In genomic region chr6:4740511-4740910, GRCm38 (mm10) we compare ENCODE assay signal across 10 mouse cellular contexts. TPM values are rescaled to one million over a fixed set of nuclear protein-coding genes. Genes with fewer than 3 reads are reported as not detected.
DNase-seq lines count a peak whose midpoint lies in the region; ATAC-seq and TF ChIP-seq lines count a peak whose summit lies in the region.
"Had no signal": no experiment of that assay in that cellular context is flagged by ENCODE, and none has a peak within 500 bp of the region (broad histone marks: within the 10 kb centered on the region; RNA-seq: fewer than 3 reads in every experiment).

No protein-coding gene starts in this region.

- H3K27me3 ChIP-seq in kidney, postnatal 0 days (ENCODE audit: insufficient read depth, low read length), result no peaks in the 10 kb centered on the region
- 0 out of 2 replicates have a peak, but pooled peaks cover 5% of the 10 kb centered on the region for H3K27me3 ChIP-seq in kidney, embryonic 15.5 days
- no peaks in the 10 kb centered on the region for H3K27me3 ChIP-seq in cerebellum, adult 2 months (ENCODE audit: control insufficient read depth, insufficient read depth, low read length)
- H3K27me3 ChIP-seq in hindbrain, embryonic 16.5 days (replicated peaks; ENCODE audit: control insufficient read depth, insufficient read depth, low read length), result no peaks in the 10 kb centered on the region
- H3K27me3 ChIP-seq: megakaryocyte, embryonic 14.5 days had no signal

- no peak for ATAC-seq in kidney, postnatal 0 days (replicated peaks; ENCODE audit: low FRiP score, low read depth)
- no peak for ATAC-seq in kidney, embryonic 15.5 days (replicated peaks; ENCODE audit: low FRiP score)
- no peak for ATAC-seq in hindbrain, embryonic 16.5 days
- ATAC-seq in megakaryocyte progenitor cell, adult 5-6 weeks (replicated peaks; ENCODE audit: poor library complexity), result no peak

- H3K9me3 ChIP-seq in kidney, postnatal 0 days (replicated peaks; ENCODE audit: low read length), result no peaks in the 10 kb centered on the region
- no peaks in the 10 kb centered on the region for H3K9me3 ChIP-seq in kidney, embryonic 15.5 days (replicated peaks)
- H3K9me3 ChIP-seq in hindbrain, embryonic 16.5 days (ENCODE audit: control insufficient read depth, low read length), result no peaks in the 10 kb centered on the region
- H3K9me3 ChIP-seq: G1E; megakaryocyte, embryonic 14.5 days had no signal

- H3K36me3 ChIP-seq in kidney, postnatal 0 days (ENCODE audit: insufficient read depth, low read length), result no peaks in the 10 kb centered on the region
- H3K36me3 ChIP-seq in kidney, embryonic 15.5 days, result no peaks in the 10 kb centered on the region
- no peaks in the 10 kb centered on the region for H3K36me3 ChIP-seq in hindbrain, embryonic 16.5 days (ENCODE audit: control insufficient read depth, insufficient read depth, low read length)
- H3K36me3 ChIP-seq: G1E had no signal

- no peaks in the 10 kb centered on the region for H3K4me1 ChIP-seq in kidney, postnatal 0 days (replicated peaks; ENCODE audit: insufficient read depth, low read length)
- peaks cover 9% of the 10 kb centered on the region; the same call in 1 of the 2 replicates for H3K4me1 ChIP-seq in kidney, embryonic 15.5 days
- peaks cover 3% of the 10 kb centered on the region; the same call in 1 of the 2 replicates for H3K4me1 ChIP-seq in cerebellum, adult 2 months (ENCODE audit: control insufficient read depth, insufficient read depth, low read length)
- peaks cover 14% of the 10 kb centered on the region for H3K4me1 ChIP-seq in hindbrain, embryonic 16.5 days (ENCODE audit: control insufficient read depth, insufficient read depth, low read depth, low read length)

- TF ChIP-seq POLR2A in cerebellum, adult 2 months (IDR thresholded peaks at IDR 0.05; ENCODE audit: borderline replicate concordance, insufficient read depth, low read length), result no peak

- no peak for TF ChIP-seq CTCF in kidney, postnatal 0 days (IDR thresholded peaks at IDR 0.05; ENCODE audit: low read depth)
- TF ChIP-seq CTCF in cerebellum, adult 2 months (IDR thresholded peaks at IDR 0.05; ENCODE audit: borderline replicate concordance, insufficient read depth, low read depth, low read length), result no peak

- 45% methylated on average over 6 of the region's 6 CpGs for WGBS in kidney, postnatal 0 days
- WGBS in kidney, embryonic 15.5 days, result 42% methylated on average over 6 of the region's 6 CpGs
- WGBS in cerebellum, adult 2 months, result 3% methylated on average over 6 of the region's 6 CpGs
- 11% methylated on average over 6 of the region's 6 CpGs for WGBS in hindbrain, embryonic 16.5 days

- H3K27ac ChIP-seq in kidney, postnatal 0 days, result no peak overlapping the region
- no peak overlapping the region for H3K27ac ChIP-seq in kidney, embryonic 15.5 days
- H3K27ac ChIP-seq in cerebellum, adult 2 months (ENCODE audit: insufficient read depth, low read length), result no peak overlapping the region
- no peak overlapping the region for H3K27ac ChIP-seq in hindbrain, embryonic 16.5 days (ENCODE audit: low read depth, low read length)

- no peak overlapping the region for H3K4me3 ChIP-seq in kidney, postnatal 0 days (replicated peaks; ENCODE audit: low read depth, low read length)
- no peak overlapping the region for H3K4me3 ChIP-seq in kidney, embryonic 15.5 days (replicated peaks)
- H3K4me3 ChIP-seq in cerebellum, adult 2 months (replicated peaks; ENCODE audit: insufficient read depth, low read depth, low read length), result no peak overlapping the region
- no peak overlapping the region for H3K4me3 ChIP-seq in hindbrain, embryonic 16.5 days (ENCODE audit: low read length)
- H3K4me3 ChIP-seq: megakaryocyte, embryonic 14.5 days had no signal

- no peak overlapping the region for H3K4me2 ChIP-seq in kidney, postnatal 0 days (ENCODE audit: low read length)
- no peak overlapping the region for H3K4me2 ChIP-seq in kidney, embryonic 15.5 days
- peak overlapping the region; percentile 12; the same call in 1 of the 2 replicates for H3K4me2 ChIP-seq in hindbrain, embryonic 16.5 days (ENCODE audit: low read length)

- peak; percentile 57 for DNase-seq in kidney, postnatal 0 days (ENCODE audit: low spot score)
- DNase-seq in cerebellum, adult 2 months, result peak; percentile 34 to 62
- peak; percentile 45 for DNase-seq in gastrocnemius, adult 18-20 months (ENCODE audit: low spot score)
- DNase-seq in lung, postnatal 25 days (ENCODE audit: low spot score), result peak; percentile 53
- no peak for DNase-seq in thymus, postnatal 10 days (ENCODE audit: low spot score in 2 of 2)

- no peak overlapping the region for H3K9ac ChIP-seq in kidney, postnatal 0 days (ENCODE audit: low read depth, low read length)
- no peak overlapping the region for H3K9ac ChIP-seq in kidney, embryonic 15.5 days
- H3K9ac ChIP-seq in hindbrain, embryonic 16.5 days (ENCODE audit: low read depth, low read length), result no peak overlapping the region

RNA-seq across cellular contexts. Expression of gene Sgce, which starts 6.5 kb away (rescaled TPM):
- polyA plus RNA-seq in kidney, postnatal 0 days (2015; fragmentation: Nextera tagmentation; extraction: Ambion mirVana), result 42.7 and 50.6 TPM in 2 replicates
- 46.8 and 48.7 TPM in 2 replicates for polyA plus RNA-seq in kidney, embryonic 15.5 days (2015; fragmentation: Nextera tagmentation; extraction: Ambion mirVana)
- 39.5 and 40.5 TPM in 2 replicates for polyA plus RNA-seq in cerebellum, adult 2 months (2012; rRNA removed)
- total RNA-seq in gastrocnemius, adult 18-20 months (2021), result 10 to 100 TPM in 1 of 2 experiments, 1 to 10 TPM in 1; 7.6 to 10.5 TPM
- polyA plus RNA-seq in hindbrain, embryonic 16.5 days (2015; fragmentation: Nextera tagmentation; extraction: Ambion mirVana), result 58.3 and 59.7 TPM in 2 replicates
- 0.17 and 0.54 TPM in 2 replicates for total RNA-seq in megakaryocyte progenitor cell, adult 5-6 weeks (2015)
- total RNA-seq in megakaryocyte progenitor cell, adult 5-6 weeks (2017), result 1.2 TPM in 1 of 2 replicates, not detected in the other
- polyA plus RNA-seq: G1E had no signal

RNA-seq across cellular contexts. Expression of gene Peg10, which starts 6.6 kb away (rescaled TPM):
- polyA plus RNA-seq in kidney, postnatal 0 days (2015; fragmentation: Nextera tagmentation; extraction: Ambion mirVana), result 1.1 and 1.2 TPM in 2 replicates
- 4.1 and 4.4 TPM in 2 replicates for polyA plus RNA-seq in kidney, embryonic 15.5 days (2015; fragmentation: Nextera tagmentation; extraction: Ambion mirVana)
- polyA plus RNA-seq in cerebellum, adult 2 months (2012; rRNA removed), result 18.7 and 18.9 TPM in 2 replicates
- 1 to 10 TPM; 1.1 to 1.3 TPM for total RNA-seq in gastrocnemius, adult 18-20 months (2021)
- 4.6 and 7.0 TPM in 2 replicates for polyA plus RNA-seq in hindbrain, embryonic 16.5 days (2015; fragmentation: Nextera tagmentation; extraction: Ambion mirVana)
- 0.02 and 0.34 TPM in 2 replicates for total RNA-seq in megakaryocyte progenitor cell, adult 5-6 weeks (2015)
- not detected in 2 replicates for total RNA-seq in megakaryocyte progenitor cell, adult 5-6 weeks (2017)
- polyA plus RNA-seq: G1E had no signal

Comparison
In these comparisons a context has a peak if more than half of its experiments do, and no peak if none do; other contexts are left out.
1. DNase-seq: peak in kidney, postnatal 0 days (single experiment), cerebellum, adult 2 months (2 of 2), gastrocnemius, adult 18-20 months (single experiment) and lung, postnatal 25 days (single experiment); none in thymus, postnatal 10 days (0 of 2).